Comparison of ENCODE assay signal across 21 mouse cellular contexts in the genomic region with DNA sequence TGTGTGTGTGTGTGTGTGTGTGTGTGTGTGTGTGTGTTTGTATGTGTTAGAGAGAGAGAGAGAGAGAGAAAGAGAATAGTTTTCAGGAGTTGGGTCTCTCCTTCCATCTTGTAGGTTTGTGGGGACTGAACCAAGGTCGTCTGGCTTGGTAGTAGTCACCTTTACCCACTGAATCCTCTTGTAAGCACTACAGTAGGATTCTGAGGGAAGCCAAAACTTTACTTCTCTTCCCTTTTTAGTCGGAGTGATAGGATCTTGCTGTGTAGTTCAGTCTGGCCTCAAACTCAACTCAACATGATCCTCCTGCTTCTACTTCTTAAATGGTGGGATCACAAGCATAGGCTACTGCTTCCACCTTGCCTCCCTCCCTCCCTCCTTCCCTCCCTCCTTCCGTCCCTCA. TPM values are rescaled to one million over a fixed set of nuclear protein-coding genes. Genes with fewer than 3 reads are reported as not detected.
A peak's percentile ranks its signal among the peaks of the same experiment; 100 is the strongest.
DNase-seq lines count a peak whose midpoint lies in the region; ATAC-seq and TF ChIP-seq lines count a peak whose summit lies in the region.
"Had no signal": no experiment of that assay in that cellular context is flagged by ENCODE, and none has a peak within 500 bp of the region (broad histone marks: within the 10 kb centered on the region; RNA-seq: fewer than 3 reads in every experiment).

No protein-coding gene starts in this region.

- H3K27me3 ChIP-seq in lung, embryonic 14.5 days (ENCODE audit: insufficient read depth, low read length): no peaks in the 10 kb centered on the region
- H3K27me3 ChIP-seq in liver, embryonic 14.5 days (ENCODE audit: control insufficient read depth, insufficient read depth, low read length): no peaks in the 10 kb centered on the region
- H3K27me3 ChIP-seq: embryonic facial prominence, embryonic 12.5 days; forebrain, embryonic 15.5 days; hindbrain, embryonic 13.5 days; midbrain, embryonic 12.5 days; neural tube, embryonic 13.5 days had no signal

- ATAC-seq in lung, embryonic 14.5 days (ENCODE audit: insufficient read depth): no peak
- no peak for ATAC-seq in liver, embryonic 14.5 days (ENCODE audit: insufficient read depth)
- ATAC-seq: forebrain, embryonic 15.5 days had no signal

- no peak overlapping the region for H3K4me2 ChIP-seq in lung, embryonic 14.5 days
- peak overlapping the region; percentile 72 for H3K4me2 ChIP-seq in liver, embryonic 14.5 days (ENCODE audit: low read depth)
- H3K4me2 ChIP-seq: embryonic facial prominence, embryonic 12.5 days; forebrain, embryonic 15.5 days; heart, embryonic 11.5 days; hindbrain, embryonic 13.5 days; midbrain, embryonic 12.5 days; neural tube, embryonic 13.5 days had no signal

- peak overlapping the region; percentile 65 for H3K27ac ChIP-seq in lung, embryonic 14.5 days (ENCODE audit: low read depth)
- H3K27ac ChIP-seq in bone marrow, adult 2 months (ENCODE audit: control insufficient read depth, insufficient read depth, low read depth, low read length, poor library complexity): peak overlapping the region; percentile 75
- H3K27ac ChIP-seq in liver, embryonic 14.5 days: peak overlapping the region; percentile 99
- H3K27ac ChIP-seq: embryonic facial prominence, embryonic 12.5 days; forebrain, embryonic 15.5 days; hindbrain, embryonic 13.5 days; left cerebral cortex, adult 2 months; midbrain, embryonic 12.5 days; neural tube, embryonic 13.5 days had no signal

- TF ChIP-seq EP300 in liver, embryonic 14.5 days (IDR thresholded peaks at IDR 0.05; ENCODE audit: low read depth): no peak

- TF ChIP-seq POLR2A in bone marrow, adult 2 months (IDR thresholded peaks at IDR 0.05; ENCODE audit: borderline replicate concordance, control insufficient read depth, low read depth, low read length): no peak

- H3K4me1 ChIP-seq in lung, embryonic 14.5 days (ENCODE audit: insufficient read depth): peaks cover 15% of the 10 kb centered on the region; the same call in 1 of the 2 replicates
- H3K4me1 ChIP-seq in bone marrow, adult 2 months (ENCODE audit: control insufficient read depth, insufficient read depth, low read length): peaks cover 11% of the 10 kb centered on the region
- peaks cover 66 to 71% of the 10 kb centered on the region in 2 experiments for H3K4me1 ChIP-seq in liver, embryonic 14.5 days (replicated peaks; ENCODE audit: control insufficient read depth in 2 of 2, insufficient read depth in 2 of 2, low read length in 1 of 2)
- H3K4me1 ChIP-seq: embryonic facial prominence, embryonic 12.5 days; hindbrain, embryonic 13.5 days; midbrain, embryonic 12.5 days; neural tube, embryonic 13.5 days had no signal

- no peak overlapping the region for H3K4me3 ChIP-seq in lung, embryonic 14.5 days (ENCODE audit: low read depth, low read length)
- H3K4me3 ChIP-seq in bone marrow, adult 2 months (replicated peaks; ENCODE audit: control insufficient read depth, low read depth, low read length): no peak overlapping the region
- H3K4me3 ChIP-seq in liver, embryonic 14.5 days (ENCODE audit: insufficient read depth in 1 of 2, low read depth in 2 of 2, low read length in 2 of 2): no peak overlapping the region
- H3K4me3 ChIP-seq: embryonic facial prominence, embryonic 12.5 days; forebrain, embryonic 15.5 days; hindbrain, embryonic 13.5 days; left cerebral cortex, adult 2 months; midbrain, embryonic 12.5 days; neural tube, embryonic 13.5 days had no signal

- H3K9ac ChIP-seq in lung, embryonic 14.5 days: no peak overlapping the region
- peak overlapping the region; percentile 63 for H3K9ac ChIP-seq in liver, embryonic 14.5 days (replicated peaks)
- H3K9ac ChIP-seq: embryonic facial prominence, embryonic 12.5 days; forebrain, embryonic 15.5 days; hindbrain, embryonic 13.5 days; midbrain, embryonic 12.5 days; neural tube, embryonic 13.5 days had no signal

- no peaks in the 10 kb centered on the region for H3K36me3 ChIP-seq in lung, embryonic 14.5 days (ENCODE audit: insufficient read depth)
- no peaks in the 10 kb centered on the region for H3K36me3 ChIP-seq in liver, embryonic 14.5 days (replicated peaks; ENCODE audit: control insufficient read depth, insufficient read depth, low read depth)
- H3K36me3 ChIP-seq: embryonic facial prominence, embryonic 12.5 days; forebrain, embryonic 15.5 days; hindbrain, embryonic 13.5 days; midbrain, embryonic 12.5 days; neural tube, embryonic 13.5 days had no signal

- 49% methylated on average over 3 of the region's 3 CpGs for WGBS in lung, embryonic 14.5 days
- WGBS in bone marrow, adult 2 months: 19% methylated on average over 3 of the region's 3 CpGs
- WGBS in liver, embryonic 14.5 days (ENCODE audit: insufficient replicate concordance): 32% methylated on average over 3 of the region's 3 CpGs

- no peak for DNase-seq in lung, embryonic 14.5 days
- DNase-seq in lung, postnatal 14 days: no peak
- DNase-seq in 416B (ENCODE audit: low read depth): peak; percentile 49
- no peak for DNase-seq in liver, embryonic 14.5 days (ENCODE audit: low read depth in 3 of 3, low spot score in 3 of 3)
- no peak for DNase-seq in ovary, postnatal 10 days (ENCODE audit: low spot score)
- DNase-seq in kidney, postnatal 36 days: no peak
- DNase-seq: adrenal gland, adult 8-10 months; cerebellum, adult 9-11 months; heart, postnatal 14 days; kidney, adult 8-10 months; kidney, postnatal 25 days; right cerebral cortex, postnatal 14 days; thymus, postnatal 14 days had no signal

- H3K9me3 ChIP-seq in lung, embryonic 14.5 days (ENCODE audit: low read depth, low read length): no peaks in the 10 kb centered on the region
- no peaks in the 10 kb centered on the region for H3K9me3 ChIP-seq in liver, embryonic 14.5 days (ENCODE audit: control insufficient read depth, low read length)
- H3K9me3 ChIP-seq: embryonic facial prominence, embryonic 12.5 days; forebrain, embryonic 15.5 days; hindbrain, embryonic 13.5 days; midbrain, embryonic 12.5 days; neural tube, embryonic 13.5 days had no signal

- no peak for TF ChIP-seq CTCF in lung, embryonic 14.5 days (IDR thresholded peaks at IDR 0.05; ENCODE audit: low read depth)
- no peak for TF ChIP-seq CTCF in bone marrow, adult 2 months (IDR thresholded peaks at IDR 0.05; ENCODE audit: control insufficient read depth, insufficient read depth, low read length)
- no peak for TF ChIP-seq CTCF in liver, embryonic 14.5 days (IDR thresholded peaks at IDR 0.05; ENCODE audit: low read depth)

RNA-seq across cellular contexts. Expression of a gene that starts 17.3 kb away (rescaled TPM):
- 9.8 and 10.9 TPM in 2 replicates for polyA plus RNA-seq in lung, embryonic 14.5 days (2014; fragmentation: Nextera tagmentation; extraction: Ambion mirVana)
- 77.2 and 86.3 TPM in 2 replicates for polyA plus RNA-seq in bone marrow, adult 2 months (2011; ENCODE audit: insufficient read depth, insufficient read length, low replicate concordance, missing spikeins)
- 29.0 and 36.1 TPM in 2 replicates for polyA plus RNA-seq in liver, embryonic 14.5 days (2012; rRNA removed)
- polyA plus RNA-seq in liver, embryonic 14.5 days (2014; fragmentation: Nextera tagmentation; extraction: Ambion mirVana): 29.3 and 32.5 TPM in 2 replicates

RNA-seq across cellular contexts. Expression of a gene that starts 56.2 kb away (rescaled TPM):
- polyA plus RNA-seq in lung, embryonic 14.5 days (2014; fragmentation: Nextera tagmentation; extraction: Ambion mirVana): 327 and 330 TPM in 2 replicates
- 132 and 148 TPM in 2 replicates for polyA plus RNA-seq in bone marrow, adult 2 months (2011; ENCODE audit: insufficient read depth, insufficient read length, low replicate concordance, missing spikeins)
- 37.0 and 89.6 TPM in 2 replicates for polyA plus RNA-seq in liver, embryonic 14.5 days (2012; rRNA removed)
- 233 and 243 TPM in 2 replicates for polyA plus RNA-seq in liver, embryonic 14.5 days (2014; fragmentation: Nextera tagmentation; extraction: Ambion mirVana)
